Mouse (Mus musculus) embryonic facial prominence, embryonic 14.5 days (tissue): ENCODE results near the gene Agbl2. TPM values are rescaled to one million over a fixed set of nuclear protein-coding genes. Genes with fewer than 3 reads are reported as not detected.

Experiments used
- ATAC-seq: fragments of 200-750 bp; cut with Nextera tagmentation; 2 replicates; pipeline ENCODE4 v1.8.0; 2017; ENCODE audit warnings: low read depth, moderate number of reproducible peaks, moderate TSS enrichment
- DNase-seq: peaks from one replicate; pipeline ENCODE4 v3.0.0-alpha.2; 2015; ENCODE audit warnings: low spot score
- H3K27ac ChIP-seq: fragments of 300-500 bp; sonication (generic); replicated peaks from 2 replicates; pipeline ENCODE4 v1.5.1; 2014; ENCODE audit warnings: low read depth, mild to moderate bottlenecking, low read length, moderate library complexity
- H3K27me3 ChIP-seq: fragments of 300-500 bp; sonication (generic); replicated peaks from 2 replicates; pipeline ENCODE4 v1.6.1; 2014; ENCODE audit warnings: low read length; ENCODE audit not compliant: control insufficient read depth, insufficient read depth
- H3K36me3 ChIP-seq: fragments of 300-500 bp; sonication (generic); 2 replicates; pipeline ENCODE4 v1.6.1; 2014; ENCODE audit warnings: low read length, mixed read lengths; ENCODE audit not compliant: control insufficient read depth, insufficient read depth
- H3K4me1 ChIP-seq: fragments of 300-500 bp; sonication (generic); 2 replicates; pipeline ENCODE4 v1.6.1; 2014; ENCODE audit warnings: antibody characterized with exemption, low read length; ENCODE audit not compliant: control insufficient read depth, insufficient read depth
- H3K4me2 ChIP-seq: fragments of 300-500 bp; sonication (generic); 2 replicates; pipeline ENCODE4 v1.6.1; 2014; ENCODE audit warnings: low read depth, mild to moderate bottlenecking, low read length, moderate library complexity, mixed read lengths
- H3K4me3 ChIP-seq: fragments of 300-500 bp; sonication (generic); 2 replicates; pipeline ENCODE4 v1.5.1; 2014; ENCODE audit warnings: low read depth, mild to moderate bottlenecking, low read length
- H3K9ac ChIP-seq: fragments of 300-500 bp; sonication (generic); 2 replicates; pipeline ENCODE4 v1.6.1; 2014; ENCODE audit warnings: low read depth, mild to moderate bottlenecking, low read length, moderate library complexity, mixed read lengths
- H3K9me3 ChIP-seq: fragments of 300-500 bp; sonication (generic); 2 replicates; pipeline ENCODE4 v1.6.1; 2016; ENCODE audit warnings: low read length; ENCODE audit not compliant: control insufficient read depth
- WGBS: fragments of 180-500 bp; shearing (Covaris S2); extraction: QIAGEN DNeasy Blood & Tissue Kit; methylation state at CpG from one replicate; pipeline ENCODE4 v1.1.7; 2014; 5-methylcytosine and 5-hydroxymethylcytosine counted together
- polyA plus RNA-seq: library from polyadenylated mRNA; unstranded; fragments of >200 nt; fragmentation: Nextera tagmentation; extraction: Ambion mirVana; gene quantifications from 2 replicates; pipeline ENCODE4 v1.2.1, GENCODE M21; 2014

Agbl2 gene
- polyA plus RNA-seq, 1 experiment from 2014 or later: 2.8 TPM

GRCm38 (mm10) chr2:90746538-90746865, 36.0 kb upstream of the Agbl2 start:
- Histone ChIP-seq H3K27ac (no peak overlapping the region), H3K4me3 (peak overlapping the region; percentile 98), H3K9me3 (no peaks in the 10 kb centered on the region), H3K36me3 (peaks cover 44% of the 10 kb centered on the region), H3K27me3 (no peaks in the 10 kb centered on the region), H3K9ac (peak overlapping the region; percentile 99), H3K4me1 (peaks cover 14% of the 10 kb centered on the region; the same call in 1 of the 2 replicates), H3K4me2 (peak overlapping the region; percentile 78)
- ATAC-seq: no peak
- 14% methylated on average over 4 of the region's 4 CpGs for WGBS
- no peak for DNase-seq

- H3K9ac ChIP-seq: peak overlapping the region; percentile 99; the same call in 1 of the 2 replicates
- 92% methylated on average over 10 of the region's 10 CpGs for WGBS
- ATAC-seq: no peak
Observed at GRCm38 (mm10) chr2:90747131-90747530, 35.4 kb upstream of the Agbl2 start.

GRCm38 (mm10) chr2:90749676-90750459, 32.7 kb upstream of the Agbl2 start:
- Histone ChIP-seq H3K27me3 (no peaks in the 10 kb centered on the region), H3K36me3 (peaks cover 76% of the 10 kb centered on the region), H3K9me3 (no peaks in the 10 kb centered on the region), H3K4me2 (no peak overlapping the region), H3K4me1 (peaks cover 14% of the 10 kb centered on the region; the same call in 1 of the 2 replicates), H3K27ac (no peak overlapping the region), H3K4me3 (no peak overlapping the region), H3K9ac (no peak overlapping the region)
- DNase-seq (no peak), ATAC-seq (no peak)
- WGBS: 79% methylated on average over 6 of the region's 6 CpGs

More at GRCm38 (mm10) chr2:90747131-90747530, 35.4 kb upstream of the Agbl2 start:
- H3K4me2 ChIP-seq: peak overlapping the region; percentile 78
- H3K4me1 ChIP-seq: peaks cover 14% of the 10 kb centered on the region; the same call in 1 of the 2 replicates
- H3K27me3 ChIP-seq: no peaks in the 10 kb centered on the region
- H3K9me3 ChIP-seq: no peaks in the 10 kb centered on the region
- peak overlapping the region; percentile 98 for H3K4me3 ChIP-seq
- no peak overlapping the region for H3K27ac ChIP-seq
- no peak for DNase-seq
- peaks cover 48% of the 10 kb centered on the region for H3K36me3 ChIP-seq

GRCm38 (mm10) chr2:90753565-90753964, 29.0 kb upstream of the Agbl2 start:
- Histone ChIP-seq H3K9ac (no peak overlapping the region), H3K4me3 (no peak overlapping the region), H3K36me3 (peaks cover 95% of the 10 kb centered on the region), H3K4me1 (peaks cover 6% of the 10 kb centered on the region; the same call in 1 of the 2 replicates), H3K27me3 (no peaks in the 10 kb centered on the region), H3K9me3 (no peaks in the 10 kb centered on the region), H3K4me2 (no peak overlapping the region), H3K27ac (no peak overlapping the region)
- 90% methylated on average over 2 of the region's 2 CpGs for WGBS
- ATAC-seq: no peak
- DNase-seq: no peak

- Histone ChIP-seq H3K9me3 (no peaks in the 10 kb centered on the region), H3K27ac (no peak overlapping the region), H3K4me1 (0 out of 2 replicates have a peak, but pooled peaks cover under 1% of the 10 kb centered on the region), H3K27me3 (no peaks in the 10 kb centered on the region), H3K4me2 (no peak overlapping the region), H3K9ac (no peak overlapping the region), H3K36me3 (peaks cover 95% of the 10 kb centered on the region), H3K4me3 (no peak overlapping the region)
- DNase-seq: no peak
- peak; percentile 8; the same call in 1 of the 2 replicates for ATAC-seq
- WGBS: 96% methylated on average over 3 of the region's 3 CpGs
Observed at GRCm38 (mm10) chr2:90754188-90754587, 28.3 kb upstream of the Agbl2 start.

- no peak overlapping the region for H3K4me3 ChIP-seq
- H3K27ac ChIP-seq: no peak overlapping the region
- no peak overlapping the region for H3K4me2 ChIP-seq
- H3K27me3 ChIP-seq: no peaks in the 10 kb centered on the region
- no peak overlapping the region for H3K9ac ChIP-seq
- no peaks in the 10 kb centered on the region for H3K9me3 ChIP-seq
- 82% methylated on average over 3 of the region's 3 CpGs for WGBS
- ATAC-seq (no peak), DNase-seq (no peak)
- H3K36me3 ChIP-seq: peaks cover 94% of the 10 kb centered on the region
- no peaks in the 10 kb centered on the region for H3K4me1 ChIP-seq
Observed at GRCm38 (mm10) chr2:90765123-90765522, 17.4 kb upstream of the Agbl2 start.

GRCm38 (mm10) chr2:90781323-90781722, 1.2 kb upstream of the Agbl2 start:
- peaks cover 11% of the 10 kb centered on the region for H3K4me1 ChIP-seq
- peaks cover 7% of the 10 kb centered on the region; the same call in 1 of the 2 replicates for H3K27me3 ChIP-seq
- WGBS: 12% methylated on average over 3 of the region's 3 CpGs
- ATAC-seq (no peak), DNase-seq (no peak)
- H3K27ac ChIP-seq: no peak overlapping the region
- H3K9ac ChIP-seq: no peak overlapping the region
- H3K9me3 ChIP-seq: no peaks in the 10 kb centered on the region
- no peak overlapping the region for H3K4me2 ChIP-seq
- H3K36me3 ChIP-seq: peaks cover 47% of the 10 kb centered on the region
- no peak overlapping the region for H3K4me3 ChIP-seq

GRCm38 (mm10) chr2:90781938-90782337, 589 bp upstream of the Agbl2 start:
- H3K27ac ChIP-seq: no peak overlapping the region
- H3K4me2 ChIP-seq: peak overlapping the region; percentile 91
- H3K9me3 ChIP-seq: no peaks in the 10 kb centered on the region
- 0 out of 2 replicates have a peak overlapping the region, but pooled peaks have one; percentile 60 for H3K9ac ChIP-seq
- H3K4me3 ChIP-seq: no peak overlapping the region
- H3K27me3 ChIP-seq: peaks cover 7% of the 10 kb centered on the region; the same call in 1 of the 2 replicates
- peak; percentile 2 for DNase-seq
- H3K4me1 ChIP-seq: peaks cover 11% of the 10 kb centered on the region
- no peak for ATAC-seq
- WGBS: 31% methylated on average over 2 of the region's 2 CpGs
- peaks cover 41% of the 10 kb centered on the region for H3K36me3 ChIP-seq
